Mouse (Mus musculus) cerebellum, adult 2 months (tissue): ENCODE measurements around the gene Ankrd26. TPM values are rescaled to one million over a fixed set of nuclear protein-coding genes. Genes with fewer than 3 reads are reported as not detected.

ENCODE experiments used
- DNase-seq, 2 experiments: peaks; one replicate each; pipeline ENCODE4 v3.0.0; 2021
- H3K27ac ChIP-seq: fragments of 200-500 bp; 2 replicates; pipeline ENCODE4 v1.5.1; 2012; ENCODE audit warnings: low read length, control low read depth, inconsistent platforms; ENCODE audit not compliant: insufficient read depth
- H3K27me3 ChIP-seq: fragments of 200-500 bp; 2 replicates; pipeline ENCODE4 v1.6.1; 2012; ENCODE audit warnings: inconsistent platforms, mild to moderate bottlenecking, low read length, moderate library complexity; ENCODE audit not compliant: control insufficient read depth, insufficient read depth
- H3K4me1 ChIP-seq: fragments of 200-500 bp; 2 replicates; pipeline ENCODE4 v1.6.1; 2011; ENCODE audit warnings: low read length; ENCODE audit not compliant: control insufficient read depth, insufficient read depth
- H3K4me3 ChIP-seq: fragments of 200-500 bp; replicated peaks from 2 replicates; pipeline ENCODE3; 2011; ENCODE audit warnings: mild to moderate bottlenecking, low read depth, low read length, control low read depth; ENCODE audit not compliant: insufficient read depth
- CTCF ChIP-seq: fragments of 200-500 bp; IDR thresholded peaks from 2 replicates; pipeline ENCODE4 v1.5.1; 2011; ENCODE audit warnings: low read depth, mild to moderate bottlenecking, control low read depth, low read length, moderate library complexity, borderline replicate concordance; ENCODE audit not compliant: insufficient read depth
- POLR2A ChIP-seq: fragments of 200-500 bp; IDR thresholded peaks from 2 replicates; pipeline ENCODE4 v1.6.1; 2011; ENCODE audit warnings: low read length, control low read depth, borderline replicate concordance; ENCODE audit not compliant: insufficient read depth
- WGBS: fragments of 180-500 bp; shearing (Covaris S2); methylation state at CpG from one replicate; pipeline ENCODE4 v1.1.7; 2018; 5-methylcytosine and 5-hydroxymethylcytosine counted together
- polyA plus RNA-seq: library from polyadenylated mRNA; depleted of rRNA; stranded (reverse); fragments of >200 nt; gene quantifications from 2 replicates; pipeline ENCODE4 v1.2.3, GENCODE M21; 2012; rRNA removed

Gene Ankrd26
- polyA plus RNA-seq, 1 experiment: 10.0 TPM

- 85% methylated on average over 15 of the region's 15 CpGs for WGBS
- Histone ChIP-seq H3K4me1 (no peaks in the 10 kb centered on the region), H3K27me3 (no peaks in the 10 kb centered on the region), H3K27ac (no peak overlapping the region), H3K4me3 (no peak overlapping the region)
- no peak for DNase-seq
- TF ChIP-seq CTCF: no peak
- no peak for TF ChIP-seq POLR2A
Measured at GRCm38 (mm10) chr6:118462069-118462705, 99.8 kb downstream of the Ankrd26 start.

- DNase-seq: no peak
- 96% methylated on average over 1 of the region's 1 CpGs for WGBS
- no peaks in the 10 kb centered on the region for H3K27me3 ChIP-seq
- peaks cover 2% of the 10 kb centered on the region; the same call in 1 of the 2 replicates for H3K4me1 ChIP-seq
- TF ChIP-seq CTCF (no peak), POLR2A (no peak)
- H3K27ac ChIP-seq: no peak overlapping the region
- H3K4me3 ChIP-seq: no peak overlapping the region
Measured at GRCm38 (mm10) chr6:118457726-118458125, 104.3 kb downstream of the Ankrd26 start.

GRCm38 (mm10) chr6:118455042-118455631, 106.9 kb downstream of the Ankrd26 start, which contains the start of gene Zfp248:
TSS of gene Zfp248 (minus strand) at chr6:118455528.
- WGBS: under 1% methylated on average over 43 of the region's 43 CpGs
- TF ChIP-seq CTCF: peak; percentile 40; the same call in 1 of the 2 replicates
- TF ChIP-seq POLR2A: peak; percentile 96

GRCm38 (mm10) chr6:118454452-118454851, 107.6 kb downstream of the Ankrd26 start:
- peaks cover 2% of the 10 kb centered on the region; the same call in 1 of the 2 replicates for H3K4me1 ChIP-seq
- H3K4me3 ChIP-seq: peak overlapping the region; percentile 83
- peak in 1 of 2 experiments; percentile 37 for DNase-seq
- WGBS: 6% methylated on average over 8 of the region's 8 CpGs
- H3K27ac ChIP-seq: peak overlapping the region; percentile 15; the same call in 1 of the 2 replicates
- H3K27me3 ChIP-seq: no peaks in the 10 kb centered on the region
- TF ChIP-seq POLR2A: no peak
- no peak for TF ChIP-seq CTCF

More at GRCm38 (mm10) chr6:118455042-118455631, 106.9 kb downstream of the Ankrd26 start, which contains the start of gene Zfp248:
- Histone ChIP-seq H3K4me1 (peaks cover 2% of the 10 kb centered on the region; the same call in 1 of the 2 replicates), H3K27me3 (no peaks in the 10 kb centered on the region), H3K4me3 (peak within 1 kb of the TSS; percentile 83), H3K27ac (peak within 1 kb of the TSS; percentile 97)
- DNase-seq: peak; percentile 96 to 97

Other genes starting within 250 kb of the Ankrd26 start
- gene Bms1, start 142.8 kb downstream of the Ankrd26 start, polyA plus RNA-seq: 18.9 and 19.5 TPM in 2 replicates
- gene Zfp248, start 106.7 kb downstream of the Ankrd26 start, polyA plus RNA-seq: 9.0 and 9.3 TPM in 2 replicates
- gene Zfp9, start 82.9 kb downstream of the Ankrd26 start, polyA plus RNA-seq: 13.4 and 13.8 TPM in 2 replicates